Comparison of ENCODE assay signal across 12 mouse cellular contexts in genomic region chr7:29726860-29727259, GRCm38 (mm10). TPM values are rescaled to one million over a fixed set of nuclear protein-coding genes. Genes with fewer than 3 reads are reported as not detected.
DNase-seq lines count a peak whose midpoint lies in the region; ATAC-seq and TF ChIP-seq lines count a peak whose summit lies in the region.
"Not testable (repeated sequence)": the region's sequence is repeated elsewhere in the genome, so short reads cannot be mapped to it uniquely, and the experiment has no call there.
"Had no signal": no experiment of that assay in that cellular context is flagged by ENCODE, and none has a peak within 500 bp of the region (broad histone marks: within the 10 kb centered on the region; RNA-seq: fewer than 3 reads in every experiment).

Gene Catsperg2 (minus strand): TSS chr7:29727032.

- not testable (repeated sequence) for H3K9ac ChIP-seq in forebrain, embryonic 14.5 days (ENCODE audit: low read length); intestine, embryonic 14.5 days (ENCODE audit: low read length); liver, embryonic 11.5 days (ENCODE audit: low read depth, low read length); midbrain, embryonic 14.5 days (replicated peaks; ENCODE audit: low read length)

- H3K27ac ChIP-seq in forebrain, embryonic 14.5 days (ENCODE audit: low read depth, low read length); hindbrain, embryonic 10.5 days; intestine, embryonic 14.5 days (ENCODE audit: low read depth); liver, embryonic 11.5 days (ENCODE audit: low read depth, low read length); midbrain, embryonic 14.5 days (replicated peaks; ENCODE audit: low read depth, low read length); olfactory bulb, adult 2 months (ENCODE audit: insufficient read depth, low read depth, low read length): not testable (repeated sequence)

- H3K4me2 ChIP-seq in forebrain, embryonic 14.5 days (ENCODE audit: low read length); intestine, embryonic 14.5 days (ENCODE audit: low read length); midbrain, embryonic 14.5 days (ENCODE audit: low read length): not testable (repeated sequence)
- H3K4me2 ChIP-seq in liver, embryonic 11.5 days = peak within 1 kb of the TSS; percentile 7; the same call in 1 of the 2 replicates

- not testable (repeated sequence) for TF ChIP-seq CTCF in olfactory bulb, adult 2 months (IDR thresholded peaks at IDR 0.05; ENCODE audit: insufficient read depth, low read depth, low read length)

- H3K27me3 ChIP-seq in forebrain, embryonic 14.5 days (replicated peaks; ENCODE audit: control insufficient read depth, insufficient read depth, low read length); hindbrain, embryonic 10.5 days (ENCODE audit: insufficient read depth, poor library complexity, severe bottlenecking); intestine, embryonic 14.5 days (replicated peaks; ENCODE audit: control insufficient read depth, insufficient read depth, low read length); liver, embryonic 11.5 days (replicated peaks; ENCODE audit: control insufficient read depth, insufficient read depth, low read length); midbrain, embryonic 14.5 days (ENCODE audit: control insufficient read depth, insufficient read depth, low read length): not testable (repeated sequence)

- not testable (repeated sequence) for H3K9me3 ChIP-seq in forebrain, embryonic 14.5 days (replicated peaks; ENCODE audit: control insufficient read depth, low read length); intestine, embryonic 14.5 days (ENCODE audit: control insufficient read depth, low read length); liver, embryonic 11.5 days (ENCODE audit: control insufficient read depth, low read length); midbrain, embryonic 14.5 days (ENCODE audit: control insufficient read depth, low read length)
- peaks cover 11% of the 10 kb centered on the region for H3K9me3 ChIP-seq in hindbrain, embryonic 10.5 days

- not testable (repeated sequence) for TF ChIP-seq POLR2A in olfactory bulb, adult 2 months (IDR thresholded peaks at IDR 0.05; ENCODE audit: insufficient read depth, low read depth, low read length)

- peak; percentile 3 to 4 for DNase-seq in cerebellum, postnatal 10 days
- peak; percentile 11 for DNase-seq in forebrain, embryonic 14.5 days (ENCODE audit: low spot score)
- not testable (repeated sequence) for DNase-seq in hindbrain, embryonic 10.5 days (ENCODE audit: low spot score); intestine, embryonic 14.5 days (ENCODE audit: low spot score); liver, embryonic 11.5 days (ENCODE audit: low spot score)
- DNase-seq in midbrain, embryonic 14.5 days = peak; percentile 31

- WGBS in forebrain, embryonic 14.5 days = 66% methylated on average over 11 of the region's 11 CpGs
- WGBS in hindbrain, embryonic 10.5 days = 57% methylated on average over 11 of the region's 11 CpGs
- 64% methylated on average over 11 of the region's 11 CpGs for WGBS in intestine, embryonic 14.5 days
- 54% methylated on average over 11 of the region's 11 CpGs for WGBS in liver, embryonic 11.5 days
- WGBS in midbrain, embryonic 14.5 days = 48% methylated on average over 11 of the region's 11 CpGs
- WGBS in olfactory bulb, adult 2 months = 68% methylated on average over 11 of the region's 11 CpGs

- not testable (repeated sequence) for H3K4me3 ChIP-seq in forebrain, embryonic 14.5 days (ENCODE audit: low read depth, low read length); intestine, embryonic 14.5 days (ENCODE audit: low read depth, low read length); midbrain, embryonic 14.5 days (replicated peaks; ENCODE audit: low read depth, low read length); olfactory bulb, adult 2 months (ENCODE audit: insufficient read depth, low read depth, low read length)
- 0 out of 2 replicates have a peak within 1 kb of the TSS, but pooled peaks have one; percentile 9 for H3K4me3 ChIP-seq in hindbrain, embryonic 10.5 days
- H3K4me3 ChIP-seq in liver, embryonic 11.5 days (ENCODE audit: low read depth, low read length) = peak within 1 kb of the TSS; percentile 15; the same call in 1 of the 2 replicates

- not testable (repeated sequence) for H3K36me3 ChIP-seq in forebrain, embryonic 14.5 days (ENCODE audit: control insufficient read depth, insufficient read depth, low read length); hindbrain, embryonic 10.5 days; intestine, embryonic 14.5 days (ENCODE audit: control insufficient read depth, insufficient read depth, low read length); liver, embryonic 11.5 days (ENCODE audit: control insufficient read depth, insufficient read depth, low read length); midbrain, embryonic 14.5 days (ENCODE audit: control insufficient read depth, insufficient read depth, low read length)

- ATAC-seq in forebrain, embryonic 14.5 days; liver, embryonic 11.5 days (replicated peaks; ENCODE audit: low FRiP score); midbrain, embryonic 14.5 days (ENCODE audit: low FRiP score, low TSS enrichment): not testable (repeated sequence)
- 0 out of 2 replicates have a peak, but pooled peaks have one; percentile 47 for ATAC-seq in intestine, embryonic 14.5 days (replicated peaks; ENCODE audit: low FRiP score, low TSS enrichment, low read depth)

- H3K4me1 ChIP-seq in forebrain, embryonic 14.5 days (ENCODE audit: control insufficient read depth, insufficient read depth, low read length); hindbrain, embryonic 10.5 days (replicated peaks); intestine, embryonic 14.5 days (replicated peaks; ENCODE audit: control insufficient read depth, insufficient read depth, low read length); liver, embryonic 11.5 days (replicated peaks; ENCODE audit: control insufficient read depth, insufficient read depth, low read length); midbrain, embryonic 14.5 days (ENCODE audit: control insufficient read depth, insufficient read depth, low read length); olfactory bulb, adult 2 months (ENCODE audit: control insufficient read depth, insufficient read depth, low read length): not testable (repeated sequence)

RNA-seq across cellular contexts. Expression of gene Catsperg2, which starts in this region (rescaled TPM):
- polyA plus RNA-seq in forebrain, embryonic 14.5 days (2014; fragmentation: Nextera tagmentation; extraction: Ambion mirVana) = 0.17 and 0.20 TPM in 2 replicates
- 0.08 TPM in 1 of 2 replicates, not detected in the other for polyA plus RNA-seq in hindbrain, embryonic 10.5 days (2016; fragmentation: Nextera tagmentation; extraction: Ambion mirVana)
- not detected in 2 replicates for polyA plus RNA-seq in intestine, embryonic 14.5 days (2014; fragmentation: Nextera tagmentation; extraction: Ambion mirVana)
- polyA plus RNA-seq in liver, embryonic 11.5 days (2014; fragmentation: Nextera tagmentation; extraction: Ambion mirVana) = not detected in 2 replicates
- 0.55 and 0.77 TPM in 2 replicates for polyA plus RNA-seq in midbrain, embryonic 14.5 days (2014; fragmentation: Nextera tagmentation; extraction: Ambion mirVana)
- polyA plus RNA-seq in olfactory bulb, adult 2 months (2012; ENCODE audit: insufficient read depth, insufficient read length, low replicate concordance, missing spikeins) = not detected in 2 replicates
- polyA plus RNA-seq: adrenal gland, adult 2 months; embryonic facial prominence, embryonic 11.5 days; intestine, embryonic 16.5 days; kidney, postnatal 0 days; stomach, postnatal 0 days had no signal

Comparison
In these comparisons a context has a peak if more than half of its experiments do, and no peak if none do; other contexts are left out.
1. Peak in DNase-seq in forebrain, embryonic 14.5 days; RNA of the gene not detected or under 1 TPM.
2. Peak in ATAC-seq in intestine, embryonic 14.5 days; RNA of the gene not detected or under 1 TPM.
3. Peak in DNase-seq in midbrain, embryonic 14.5 days; RNA of the gene not detected or under 1 TPM.